ENCODE assay signal across 9 mouse cellular contexts in genomic region chr19:45216240-45216639, GRCm38 (mm10). TPM values are rescaled to one million over a fixed set of nuclear protein-coding genes. Genes with fewer than 3 reads are reported as not detected.
DNase-seq lines count a peak whose midpoint lies in the region; ATAC-seq and TF ChIP-seq lines count a peak whose summit lies in the region.
"Had no signal": no experiment of that assay in that cellular context is flagged by ENCODE, and none has a peak within 500 bp of the region (broad histone marks: within the 10 kb centered on the region; RNA-seq: fewer than 3 reads in every experiment).

No protein-coding gene starts in this region.

- ATAC-seq in midbrain, embryonic 11.5 days (ENCODE audit: low FRiP score): peak; percentile 50; the same call in 1 of the 2 replicates
- no peak for ATAC-seq in midbrain, embryonic 15.5 days (replicated peaks)

- H3K27ac ChIP-seq in cerebellum, adult 2 months (ENCODE audit: insufficient read depth, low read length): no peak overlapping the region
- H3K27ac ChIP-seq in midbrain, embryonic 11.5 days (ENCODE audit: low read depth, low read length): no peak overlapping the region
- H3K27ac ChIP-seq in midbrain, embryonic 15.5 days: no peak overlapping the region
- H3K27ac ChIP-seq: heart, embryonic 13.5 days had no signal

- H3K4me2 ChIP-seq in midbrain, embryonic 11.5 days: no peak overlapping the region
- no peak overlapping the region for H3K4me2 ChIP-seq in midbrain, embryonic 15.5 days
- H3K4me2 ChIP-seq: heart, embryonic 13.5 days had no signal

- no peak overlapping the region for H3K4me3 ChIP-seq in cerebellum, adult 2 months (replicated peaks; ENCODE audit: insufficient read depth, low read depth, low read length)
- no peak overlapping the region for H3K4me3 ChIP-seq in midbrain, embryonic 11.5 days (ENCODE audit: low read depth, low read length)
- no peak overlapping the region for H3K4me3 ChIP-seq in midbrain, embryonic 15.5 days
- H3K4me3 ChIP-seq: heart, embryonic 13.5 days had no signal

- H3K4me1 ChIP-seq in cerebellum, adult 2 months (ENCODE audit: control insufficient read depth, insufficient read depth, low read length): no peaks in the 10 kb centered on the region
- H3K4me1 ChIP-seq in midbrain, embryonic 11.5 days (ENCODE audit: control insufficient read depth, insufficient read depth, low read length): 0 out of 2 replicates have a peak, but pooled peaks cover 3% of the 10 kb centered on the region
- H3K4me1 ChIP-seq in midbrain, embryonic 15.5 days: peaks cover 5% of the 10 kb centered on the region

- 7% methylated on average over 9 of the region's 9 CpGs for WGBS in cerebellum, adult 2 months
- 5% methylated on average over 9 of the region's 9 CpGs for WGBS in midbrain, embryonic 11.5 days
- WGBS in midbrain, embryonic 15.5 days: 4% methylated on average over 9 of the region's 9 CpGs

- no peak for TF ChIP-seq POLR2A in cerebellum, adult 2 months (IDR thresholded peaks at IDR 0.05; ENCODE audit: borderline replicate concordance, insufficient read depth, low read length)

- no peak overlapping the region for H3K9ac ChIP-seq in midbrain, embryonic 11.5 days (ENCODE audit: low read length)
- no peak overlapping the region for H3K9ac ChIP-seq in midbrain, embryonic 15.5 days
- H3K9ac ChIP-seq: heart, embryonic 13.5 days had no signal

- no peaks in the 10 kb centered on the region for H3K36me3 ChIP-seq in midbrain, embryonic 11.5 days (ENCODE audit: control insufficient read depth, insufficient read depth, low read length)
- H3K36me3 ChIP-seq in midbrain, embryonic 15.5 days (replicated peaks): no peaks in the 10 kb centered on the region
- H3K36me3 ChIP-seq: heart, embryonic 13.5 days had no signal

- TF ChIP-seq CTCF in cerebellum, adult 2 months (IDR thresholded peaks at IDR 0.05; ENCODE audit: borderline replicate concordance, insufficient read depth, low read depth, low read length): peak; percentile 52; the same call in 1 of the 2 replicates

- DNase-seq in cerebellum, adult 2 months: no peak
- DNase-seq in cerebellum, adult 9-10 months: no peak
- DNase-seq in midbrain, embryonic 11.5 days (ENCODE audit: low spot score, missing footprints): peak; percentile 88
- DNase-seq in embryo, embryonic 10 days (ENCODE audit: low spot score): peak; percentile 78
- DNase-seq in kidney, postnatal 14 days: peak; percentile 62
- DNase-seq in retina, embryonic 14.5 days (ENCODE audit: low spot score): peak; percentile 80
- DNase-seq in spleen, postnatal 4 days (ENCODE audit: low spot score in 2 of 2): no peak

- no peaks in the 10 kb centered on the region for H3K9me3 ChIP-seq in midbrain, embryonic 11.5 days (ENCODE audit: control insufficient read depth, low read length)
- H3K9me3 ChIP-seq in midbrain, embryonic 15.5 days: no peaks in the 10 kb centered on the region
- H3K9me3 ChIP-seq: heart, embryonic 13.5 days had no signal

- no peaks in the 10 kb centered on the region; the same call in 1 of the 2 replicates for H3K27me3 ChIP-seq in cerebellum, adult 2 months (ENCODE audit: control insufficient read depth, insufficient read depth, low read length)
- H3K27me3 ChIP-seq in midbrain, embryonic 11.5 days (ENCODE audit: control insufficient read depth, insufficient read depth, low read length): peaks cover 15% of the 10 kb centered on the region
- H3K27me3 ChIP-seq in midbrain, embryonic 15.5 days (replicated peaks): peaks cover 30% of the 10 kb centered on the region

RNA-seq across cellular contexts. Expression of gene Lbx1, which starts 19.4 kb away (rescaled TPM):
- 5.4 and 6.0 TPM in 2 replicates for polyA plus RNA-seq in cerebellum, adult 2 months (2012; rRNA removed)
- polyA plus RNA-seq in midbrain, embryonic 11.5 days (2014; fragmentation: Nextera tagmentation; extraction: Ambion mirVana): not detected in 2 replicates
- 0.06 and 0.09 TPM in 2 replicates for polyA plus RNA-seq in midbrain, embryonic 15.5 days (2015; fragmentation: Nextera tagmentation; extraction: Ambion mirVana)
- polyA plus RNA-seq: heart, embryonic 13.5 days had no signal

Comparison
In these comparisons a context has a peak if more than half of its experiments do, and no peak if none do; other contexts are left out.
1. DNase-seq: peak in midbrain, embryonic 11.5 days (single experiment), embryo, embryonic 10 days (single experiment), kidney, postnatal 14 days (single experiment) and retina, embryonic 14.5 days (single experiment); none in cerebellum, adult 2 months (0 of 2), cerebellum, adult 9-10 months (single experiment) and spleen, postnatal 4 days (0 of 2).